Mouse (Mus musculus): Measurements from ENCODE around the gene 6430571L13Rik. TPM values are rescaled to one million over a fixed set of nuclear protein-coding genes. Genes with fewer than 3 reads are reported as not detected.
A peak's percentile ranks its signal among the peaks of the same experiment; 100 is the strongest.

Gene 6430571L13Rik
- polyA plus RNA-seq, 1 experiment from 2014 or later, result 11.4 TPM

- no peak for ATAC-seq
- 57% methylated on average over 7 of the region's 7 CpGs for WGBS
- H3K4me3 ChIP-seq (ENCODE audit: low read length), result no peak overlapping the region
- no peak overlapping the region for H3K27ac ChIP-seq (ENCODE audit: low read depth, low read length)
- H3K27me3 ChIP-seq (replicated peaks; ENCODE audit: control insufficient read depth, insufficient read depth, low read length), result no peaks in the 10 kb centered on the region; the same call in 1 of the 2 replicates
- no peaks in the 10 kb centered on the region for H3K36me3 ChIP-seq (ENCODE audit: control insufficient read depth, insufficient read depth, low read length)
- no peaks in the 10 kb centered on the region for H3K9me3 ChIP-seq (ENCODE audit: control insufficient read depth, low read length)
- no peak overlapping the region for H3K4me2 ChIP-seq (ENCODE audit: low read length)
- H3K9ac ChIP-seq (ENCODE audit: low read depth, low read length), result no peak overlapping the region
- peaks cover 5% of the 10 kb centered on the region for H3K4me1 ChIP-seq (ENCODE audit: control insufficient read depth, insufficient read depth, low read depth, low read length)
Observed at GRCm38 (mm10) chr9:107355870-107356765, 15.7 kb downstream of the 6430571L13Rik start.

GRCm38 (mm10) chr9:107357651-107358050 lies 17.2 kb downstream of the 6430571L13Rik start:
- H3K4me1 ChIP-seq (ENCODE audit: control insufficient read depth, insufficient read depth, low read depth, low read length), result peaks cover 9% of the 10 kb centered on the region
- ATAC-seq, result peak; percentile 43; the same call in 1 of the 2 replicates
- 9% methylated on average over 5 of the region's 5 CpGs for WGBS

GRCm38 (mm10) chr9:107360989-107361388 lies 20.6 kb downstream of the 6430571L13Rik start:
- no peaks in the 10 kb centered on the region for H3K36me3 ChIP-seq (ENCODE audit: control insufficient read depth, insufficient read depth, low read length)
- WGBS, result 15% methylated on average over 3 of the region's 3 CpGs
- H3K9me3 ChIP-seq (ENCODE audit: control insufficient read depth, low read length), result no peaks in the 10 kb centered on the region
- no peaks in the 10 kb centered on the region for H3K27me3 ChIP-seq (replicated peaks; ENCODE audit: control insufficient read depth, insufficient read depth, low read length)
- H3K27ac ChIP-seq (ENCODE audit: low read depth, low read length), result no peak overlapping the region
- no peak overlapping the region for H3K9ac ChIP-seq (ENCODE audit: low read depth, low read length)
- H3K4me3 ChIP-seq (ENCODE audit: low read length), result no peak overlapping the region
- peaks cover 9% of the 10 kb centered on the region for H3K4me1 ChIP-seq (ENCODE audit: control insufficient read depth, insufficient read depth, low read depth, low read length)
- peak; percentile 44; the same call in 1 of the 2 replicates for ATAC-seq
- H3K4me2 ChIP-seq (ENCODE audit: low read length), result no peak overlapping the region

More at GRCm38 (mm10) chr9:107357651-107358050, 17.2 kb downstream of the 6430571L13Rik start:
- Histone ChIP-seq H3K9me3 (ENCODE audit: control insufficient read depth, low read length) (no peaks in the 10 kb centered on the region), H3K4me3 (ENCODE audit: low read length) (no peak overlapping the region), H3K4me2 (ENCODE audit: low read length) (no peak overlapping the region), H3K36me3 (ENCODE audit: control insufficient read depth, insufficient read depth, low read length) (no peaks in the 10 kb centered on the region), H3K9ac (ENCODE audit: low read depth, low read length) (no peak overlapping the region), H3K27me3 (replicated peaks; ENCODE audit: control insufficient read depth, insufficient read depth, low read length) (no peaks in the 10 kb centered on the region; the same call in 1 of the 2 replicates), H3K27ac (ENCODE audit: low read depth, low read length) (no peak overlapping the region)

- Histone ChIP-seq H3K27ac (ENCODE audit: low read depth, low read length) (no peak overlapping the region), H3K36me3 (ENCODE audit: control insufficient read depth, insufficient read depth, low read length) (no peaks in the 10 kb centered on the region), H3K4me1 (ENCODE audit: control insufficient read depth, insufficient read depth, low read depth, low read length) (no peaks in the 10 kb centered on the region; the same call in 1 of the 2 replicates), H3K4me2 (ENCODE audit: low read length) (no peak overlapping the region), H3K9ac (ENCODE audit: low read depth, low read length) (no peak overlapping the region), H3K27me3 (replicated peaks; ENCODE audit: control insufficient read depth, insufficient read depth, low read length) (no peaks in the 10 kb centered on the region), H3K4me3 (ENCODE audit: low read length) (no peak overlapping the region), H3K9me3 (ENCODE audit: control insufficient read depth, low read length) (no peaks in the 10 kb centered on the region)
- WGBS, result 5% methylated on average over 3 of the region's 3 CpGs
- ATAC-seq, result no peak
Observed at GRCm38 (mm10) chr9:107366644-107367043, 26.2 kb downstream of the 6430571L13Rik start.

- Histone ChIP-seq H3K27me3 (replicated peaks; ENCODE audit: control insufficient read depth, insufficient read depth, low read length) (no peaks in the 10 kb centered on the region), H3K4me2 (ENCODE audit: low read length) (no peak overlapping the region), H3K4me3 (ENCODE audit: low read length) (no peak overlapping the region), H3K4me1 (ENCODE audit: control insufficient read depth, insufficient read depth, low read depth, low read length) (no peaks in the 10 kb centered on the region; the same call in 1 of the 2 replicates), H3K27ac (ENCODE audit: low read depth, low read length) (no peak overlapping the region), H3K9me3 (ENCODE audit: control insufficient read depth, low read length) (no peaks in the 10 kb centered on the region), H3K9ac (ENCODE audit: low read depth, low read length) (no peak overlapping the region), H3K36me3 (ENCODE audit: control insufficient read depth, insufficient read depth, low read length) (no peaks in the 10 kb centered on the region)
- WGBS, result 86% methylated on average over 1 of the region's 1 CpGs
- ATAC-seq, result no peak
Observed at GRCm38 (mm10) chr9:107368302-107368701, 27.9 kb downstream of the 6430571L13Rik start.

GRCm38 (mm10) chr9:107369270-107370105 lies 29.1 kb downstream of the 6430571L13Rik start:
- Histone ChIP-seq H3K27ac (ENCODE audit: low read depth, low read length) (no peak overlapping the region; the same call in 1 of the 2 replicates), H3K4me2 (ENCODE audit: low read length) (no peak overlapping the region), H3K9me3 (ENCODE audit: control insufficient read depth, low read length) (no peaks in the 10 kb centered on the region), H3K36me3 (ENCODE audit: control insufficient read depth, insufficient read depth, low read length) (no peaks in the 10 kb centered on the region), H3K4me1 (ENCODE audit: control insufficient read depth, insufficient read depth, low read depth, low read length) (no peaks in the 10 kb centered on the region; the same call in 1 of the 2 replicates), H3K9ac (ENCODE audit: low read depth, low read length) (no peak overlapping the region; the same call in 1 of the 2 replicates), H3K4me3 (ENCODE audit: low read length) (no peak overlapping the region), H3K27me3 (replicated peaks; ENCODE audit: control insufficient read depth, insufficient read depth, low read length) (no peaks in the 10 kb centered on the region)
- ATAC-seq, result no peak
- 41% methylated on average over 10 of the region's 10 CpGs for WGBS

- no peak overlapping the region; the same call in 1 of the 2 replicates for H3K27ac ChIP-seq (ENCODE audit: low read depth, low read length)
- no peak for ATAC-seq
- no peaks in the 10 kb centered on the region; the same call in 1 of the 2 replicates for H3K4me1 ChIP-seq (ENCODE audit: control insufficient read depth, insufficient read depth, low read depth, low read length)
Observed at GRCm38 (mm10) chr9:107370106-107370463, 29.7 kb downstream of the 6430571L13Rik start.

GRCm38 (mm10) chr9:107372441-107372840 lies 32.0 kb downstream of the 6430571L13Rik start:
- H3K4me1 ChIP-seq (ENCODE audit: control insufficient read depth, insufficient read depth, low read depth, low read length), result peaks cover 3% of the 10 kb centered on the region; the same call in 1 of the 2 replicates
- no peak for ATAC-seq
- H3K9me3 ChIP-seq (ENCODE audit: control insufficient read depth, low read length), result no peaks in the 10 kb centered on the region
- WGBS, result 47% methylated on average over 4 of the region's 4 CpGs
- H3K36me3 ChIP-seq (ENCODE audit: control insufficient read depth, insufficient read depth, low read length), result no peaks in the 10 kb centered on the region
- H3K9ac ChIP-seq (ENCODE audit: low read depth, low read length), result no peak overlapping the region; the same call in 1 of the 2 replicates
- no peaks in the 10 kb centered on the region for H3K27me3 ChIP-seq (replicated peaks; ENCODE audit: control insufficient read depth, insufficient read depth, low read length)
- no peak overlapping the region for H3K27ac ChIP-seq (ENCODE audit: low read depth, low read length)
- H3K4me3 ChIP-seq (ENCODE audit: low read length), result no peak overlapping the region
- H3K4me2 ChIP-seq (ENCODE audit: low read length), result no peak overlapping the region

More at GRCm38 (mm10) chr9:107370106-107370463, 29.7 kb downstream of the 6430571L13Rik start:
- no peak overlapping the region; the same call in 1 of the 2 replicates for H3K9ac ChIP-seq (ENCODE audit: low read depth, low read length)
- H3K4me3 ChIP-seq (ENCODE audit: low read length), result no peak overlapping the region
- H3K27me3 ChIP-seq (replicated peaks; ENCODE audit: control insufficient read depth, insufficient read depth, low read length), result no peaks in the 10 kb centered on the region
- H3K9me3 ChIP-seq (ENCODE audit: control insufficient read depth, low read length), result no peaks in the 10 kb centered on the region
- H3K36me3 ChIP-seq (ENCODE audit: control insufficient read depth, insufficient read depth, low read length), result no peaks in the 10 kb centered on the region
- no peak overlapping the region for H3K4me2 ChIP-seq (ENCODE audit: low read length)
- 21% methylated on average over 4 of the region's 4 CpGs for WGBS
